Mouse (Mus musculus) forebrain, embryonic 11.5 days (tissue): ENCODE measurements around the gene Krtap28-13. TPM values are rescaled to one million over a fixed set of nuclear protein-coding genes. Genes with fewer than 3 reads are reported as not detected.

Experiments
- ATAC-seq: fragments of 200-750 bp; cut with Nextera tagmentation; replicated peaks from 2 replicates; pipeline ENCODE4 v1.8.0; 2017; ENCODE audit warnings: moderate TSS enrichment; ENCODE audit not compliant: low FRiP score
- DNase-seq: peaks from one replicate; pipeline ENCODE4 v3.0.0-alpha.2; 2017; ENCODE audit warnings: low spot score
- H3K27ac ChIP-seq: fragments of 300-500 bp; sonication (generic); 2 replicates; pipeline ENCODE4 v1.5.1; 2014; ENCODE audit warnings: low read depth, low read length
- H3K27me3 ChIP-seq: fragments of 300-500 bp; sonication (generic); 2 replicates; pipeline ENCODE4 v1.6.1; 2014; ENCODE audit warnings: mild to moderate bottlenecking, low read length, mixed read lengths; ENCODE audit not compliant: control insufficient read depth, insufficient read depth
- H3K36me3 ChIP-seq: fragments of 300-500 bp; sonication (generic); 2 replicates; pipeline ENCODE4 v1.6.1; 2014; ENCODE audit warnings: mild to moderate bottlenecking, low read length, moderate library complexity, mixed read lengths; ENCODE audit not compliant: control insufficient read depth, insufficient read depth
- H3K4me1 ChIP-seq: fragments of 300-500 bp; sonication (generic); replicated peaks from 2 replicates; pipeline ENCODE4 v1.6.1; 2014; ENCODE audit warnings: low read length, mixed read lengths; ENCODE audit not compliant: control insufficient read depth, insufficient read depth
- H3K4me2 ChIP-seq: fragments of 300-500 bp; sonication (generic); 2 replicates; pipeline ENCODE4 v1.6.1; 2014; ENCODE audit warnings: low read depth, mild to moderate bottlenecking, low read length, moderate library complexity, mixed read lengths; ENCODE audit not compliant: severe bottlenecking
- H3K4me3 ChIP-seq: fragments of 300-500 bp; sonication (generic); 2 replicates; pipeline ENCODE4 v1.5.1; 2014; ENCODE audit warnings: low read depth, low read length
- H3K9ac ChIP-seq: fragments of 300-500 bp; sonication (generic); 2 replicates; pipeline ENCODE4 v1.6.1; 2014; ENCODE audit warnings: low read length
- H3K9me3 ChIP-seq: fragments of 300-500 bp; sonication (generic); 2 replicates; pipeline ENCODE4 v1.6.1; 2016; ENCODE audit warnings: low read length, mixed read lengths; ENCODE audit not compliant: control insufficient read depth
- WGBS: fragments of 180-500 bp; shearing (Covaris S2); extraction: QIAGEN DNeasy Blood & Tissue Kit; methylation state at CpG from one replicate; pipeline ENCODE4 v1.1.7; 2014; 5-methylcytosine and 5-hydroxymethylcytosine counted together
- polyA plus RNA-seq: library from polyadenylated mRNA; unstranded; fragments of >200 nt; fragmentation: Nextera tagmentation; extraction: Ambion mirVana; gene quantifications from 2 replicates; pipeline ENCODE4 v1.2.1, GENCODE M21; 2014

Gene Krtap28-13
- polyA plus RNA-seq, 1 experiment from 2014 or later, result not detected

DNA sequence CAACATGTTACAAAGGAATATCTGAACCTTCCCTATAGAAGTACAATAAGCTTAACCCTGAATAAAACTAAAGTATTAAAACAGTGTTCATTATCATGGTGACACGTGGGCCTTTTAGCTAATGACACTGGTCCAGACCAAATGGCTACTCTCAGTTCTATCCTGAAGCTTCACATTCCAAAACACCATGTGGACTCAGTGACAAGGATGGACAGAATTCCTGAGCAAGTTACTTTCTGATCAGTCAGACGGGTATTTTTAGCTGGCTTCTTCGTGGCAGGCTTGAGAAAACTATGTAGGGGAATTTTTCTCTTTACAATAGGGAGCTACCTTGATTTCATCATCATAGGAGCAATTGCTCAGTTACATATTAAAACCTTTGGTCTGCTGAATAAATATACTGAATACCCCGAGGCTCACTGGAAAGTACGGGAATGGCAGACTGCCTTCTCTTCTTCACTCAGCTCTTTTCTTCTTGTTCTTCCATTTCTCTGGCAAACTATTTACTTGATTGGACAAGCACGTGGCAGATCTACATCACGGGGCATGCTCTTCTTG, 38.9 kb downstream of the Krtap28-13 start:
- Histone ChIP-seq H3K27ac (no peak overlapping the region), H3K4me3 (no peak overlapping the region), H3K36me3 (no peaks in the 10 kb centered on the region), H3K9me3 (no peaks in the 10 kb centered on the region), H3K4me1 (no peaks in the 10 kb centered on the region), H3K27me3 (no peaks in the 10 kb centered on the region), H3K9ac (no peak overlapping the region), H3K4me2 (no peak overlapping the region)
- WGBS, result 78% methylated on average over 7 of the region's 7 CpGs
- DNase-seq, result no peak
- no peak for ATAC-seq

DNA sequence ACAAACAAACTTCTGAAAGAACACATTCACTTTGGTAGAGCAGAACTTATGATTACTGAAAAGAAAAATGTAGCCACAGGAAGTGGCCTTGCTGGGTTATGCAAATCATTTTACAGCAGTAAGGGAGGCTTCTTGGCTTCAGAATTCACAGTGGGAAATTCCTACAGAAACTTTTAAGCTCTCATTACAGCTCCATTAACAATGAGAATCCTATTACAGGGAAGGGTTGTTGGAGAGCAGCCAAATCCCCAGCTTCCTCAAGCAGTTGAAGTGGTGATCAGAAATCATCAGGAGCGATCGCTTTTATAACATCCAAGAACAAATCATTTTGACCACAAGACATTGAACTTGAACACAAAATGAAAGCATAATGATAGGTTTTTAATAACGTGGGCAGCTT, 41.2 kb downstream of the Krtap28-13 start:
- H3K9ac ChIP-seq, result no peak overlapping the region
- H3K4me3 ChIP-seq, result no peak overlapping the region
- no peak overlapping the region for H3K27ac ChIP-seq
- H3K36me3 ChIP-seq, result no peaks in the 10 kb centered on the region
- WGBS, result 53% methylated on average over 3 of the region's 3 CpGs
- H3K9me3 ChIP-seq, result no peaks in the 10 kb centered on the region
- ATAC-seq (peak; percentile 67; the same call in 1 of the 2 replicates), DNase-seq (no peak)
- H3K4me1 ChIP-seq, result no peaks in the 10 kb centered on the region
- no peak overlapping the region for H3K4me2 ChIP-seq
- H3K27me3 ChIP-seq, result no peaks in the 10 kb centered on the region

DNA sequence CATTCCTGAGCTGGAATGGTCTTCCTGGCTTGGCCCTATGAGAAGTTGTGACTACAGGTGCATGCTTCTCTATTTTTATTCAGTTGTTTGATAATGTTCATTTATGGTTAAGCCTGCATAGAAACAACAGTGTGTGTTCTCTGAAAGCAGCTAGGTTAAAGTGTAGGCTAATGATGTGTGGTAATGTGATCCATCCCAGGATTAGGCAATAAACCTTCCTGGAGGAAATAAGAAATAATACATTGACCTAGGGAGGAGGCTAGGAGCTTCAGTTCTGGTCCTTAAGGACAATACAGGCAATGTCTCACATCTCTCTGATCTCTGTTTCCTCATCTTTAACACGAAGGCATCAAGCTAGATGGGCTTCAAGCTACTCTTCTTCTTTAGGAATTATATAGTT, 44.7 kb downstream of the Krtap28-13 start:
- no peak overlapping the region for H3K27ac ChIP-seq
- no peaks in the 10 kb centered on the region for H3K36me3 ChIP-seq
- WGBS, result 66% methylated on average over 1 of the region's 1 CpGs
- no peaks in the 10 kb centered on the region for H3K27me3 ChIP-seq
- no peak for DNase-seq
- H3K4me3 ChIP-seq, result no peak overlapping the region
- no peaks in the 10 kb centered on the region for H3K9me3 ChIP-seq
- H3K4me1 ChIP-seq, result no peaks in the 10 kb centered on the region
- no peak for ATAC-seq
- no peak overlapping the region for H3K4me2 ChIP-seq
- no peak overlapping the region for H3K9ac ChIP-seq

DNA sequence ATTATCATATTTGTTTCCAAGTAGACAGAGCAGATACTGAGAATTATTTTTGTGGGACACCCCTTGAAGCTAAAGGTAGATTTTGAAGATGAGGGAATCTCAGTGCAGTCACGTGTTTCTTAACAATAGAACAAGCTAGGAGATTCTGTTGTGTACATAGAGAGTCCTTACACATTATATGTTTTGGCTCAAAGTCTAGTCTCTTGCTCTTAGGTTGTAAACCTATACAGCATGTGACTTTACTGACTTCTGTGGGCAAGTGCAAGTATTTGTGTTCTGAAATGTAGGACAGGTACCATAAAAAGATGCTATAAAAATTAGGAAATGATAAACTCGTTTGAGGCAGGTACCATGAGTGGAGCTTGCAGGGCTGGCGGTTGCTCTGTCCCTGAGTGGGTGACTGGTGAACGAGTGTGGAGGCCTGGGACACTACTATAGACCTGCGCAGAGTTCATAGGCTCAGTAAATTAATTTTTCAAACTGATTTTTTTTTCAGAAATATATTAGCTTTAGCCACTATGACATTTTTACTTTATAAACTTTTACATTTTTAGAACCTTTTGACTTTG, 46.8 kb downstream of the Krtap28-13 start:
- ATAC-seq (no peak), DNase-seq (no peak)
- Histone ChIP-seq H3K27me3 (no peaks in the 10 kb centered on the region), H3K9ac (no peak overlapping the region), H3K27ac (no peak overlapping the region), H3K9me3 (no peaks in the 10 kb centered on the region), H3K4me1 (no peaks in the 10 kb centered on the region), H3K36me3 (no peaks in the 10 kb centered on the region), H3K4me2 (no peak overlapping the region), H3K4me3 (no peak overlapping the region)
- WGBS, result 80% methylated on average over 5 of the region's 5 CpGs

DNA sequence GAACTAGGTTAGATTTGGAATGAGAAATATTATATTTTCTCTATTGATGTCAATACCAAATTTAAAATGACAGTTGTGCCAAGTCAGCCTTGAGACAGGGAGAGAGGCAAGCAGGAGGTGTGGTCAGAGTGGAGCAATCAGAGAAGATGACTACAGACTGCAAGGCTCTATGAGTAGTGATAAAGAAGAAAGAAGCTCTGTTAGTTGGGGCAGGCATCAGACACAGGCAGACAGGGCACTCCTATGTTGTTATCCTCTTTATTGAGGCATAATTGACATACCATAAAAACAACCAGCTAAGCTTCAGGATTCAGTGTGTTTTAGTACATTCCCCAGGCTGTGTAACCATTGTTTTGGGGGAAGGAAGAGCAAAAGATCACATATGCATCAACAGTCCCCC, 50.3 kb downstream of the Krtap28-13 start:
- Histone ChIP-seq H3K36me3 (no peaks in the 10 kb centered on the region), H3K4me3 (no peak overlapping the region), H3K27ac (no peak overlapping the region), H3K9me3 (no peaks in the 10 kb centered on the region), H3K27me3 (no peaks in the 10 kb centered on the region), H3K4me1 (no peaks in the 10 kb centered on the region), H3K9ac (no peak overlapping the region), H3K4me2 (no peak overlapping the region)
- ATAC-seq, result no peak
- DNase-seq, result no peak

Other genes starting within 250 kb of the Krtap28-13 start
- gene Agfg1, start 221.4 kb upstream of the Krtap28-13 start, polyA plus RNA-seq, result 47.3 and 49.5 TPM in 2 replicates
- 0.47 TPM in 1 of 2 replicates, not detected in the other for gene A030005L19Rik, start 147.6 kb upstream of the Krtap28-13 start, polyA plus RNA-seq
- gene A030014E15Rik, start 136.0 kb upstream of the Krtap28-13 start, polyA plus RNA-seq, result not detected in 2 replicates
- gene Gm6217, start 129.5 kb upstream of the Krtap28-13 start, polyA plus RNA-seq, result not detected in 2 replicates
- not detected in 2 replicates for gene A030003K21Rik, start 117.5 kb upstream of the Krtap28-13 start, polyA plus RNA-seq
- not detected in 2 replicates for gene Gm7544, start 104.9 kb upstream of the Krtap28-13 start, polyA plus RNA-seq
- not detected in 2 replicates for gene Gm47955, start 100.6 kb upstream of the Krtap28-13 start, polyA plus RNA-seq
- gene Gm47959, start 60.4 kb upstream of the Krtap28-13 start, polyA plus RNA-seq, result not detected in 2 replicates
- gene Slc19a3, start 22.5 kb upstream of the Krtap28-13 start, polyA plus RNA-seq, result 0.40 and 0.48 TPM in 2 replicates
- not detected in 2 replicates for gene Krtap28-10, start 18.4 kb upstream of the Krtap28-13 start, polyA plus RNA-seq
- gene Gm47969, start 16.0 kb upstream of the Krtap28-13 start, polyA plus RNA-seq, result not detected in 2 replicates
- not detected in 2 replicates for gene A030005K14Rik, start 1.6 kb upstream of the Krtap28-13 start, polyA plus RNA-seq
- not detected in 2 replicates for gene Ccl20, start 55.8 kb downstream of the Krtap28-13 start, polyA plus RNA-seq
- gene Daw1, start 98.8 kb downstream of the Krtap28-13 start, polyA plus RNA-seq, result 0.21 and 0.59 TPM in 2 replicates